Mouse (Mus musculus) CH12.LX (cell line): ENCODE results near the gene Emc9. TPM values are rescaled to one million over a fixed set of nuclear protein-coding genes. Genes with fewer than 3 reads are reported as not detected.

ENCODE experiments used
- DNase-seq: peaks from one replicate; pipeline ENCODE4 v3.0.0-alpha.2; 2013; ENCODE audit errors: extremely low read depth
- H3K27ac ChIP-seq: 2 replicates; pipeline ENCODE4 v1.5.1; 2012; ENCODE audit warnings: low read depth, mild to moderate bottlenecking, control low read depth, moderate library complexity; ENCODE audit not compliant: insufficient read depth
- H3K27me3 ChIP-seq: replicated peaks from 2 replicates; pipeline ENCODE3; 2012; ENCODE audit warnings: inconsistent platforms
- H3K36me3 ChIP-seq, 2 experiments: replicated peaks in 1 of 2; 2 replicates each; pipeline versions ENCODE3 to v1.6.1; 2012; ENCODE audit warnings: inconsistent platforms in 1 of 2, low read length in 1 of 2, mild to moderate bottlenecking in 1 of 2, mixed read lengths in 1 of 2, moderate library complexity in 1 of 2; ENCODE audit not compliant: control insufficient read depth in 1 of 2, insufficient read depth in 1 of 2
- H3K4me1 ChIP-seq, 2 experiments: 2 replicates each; pipeline ENCODE4 v1.6.1; 2012; ENCODE audit warnings: inconsistent platforms in 1 of 2, moderate library complexity in 1 of 2; ENCODE audit not compliant: insufficient read depth in 2 of 2, control insufficient read depth in 1 of 2
- H3K4me2 ChIP-seq: 2 replicates; pipeline ENCODE4 v1.6.1; 2012; ENCODE audit warnings: low read depth, mild to moderate bottlenecking, control low read depth; ENCODE audit not compliant: poor library complexity, insufficient read depth, severe bottlenecking
- H3K4me3 ChIP-seq, 3 experiments: fragments of 150-350 bp in 1 of 3; sonication (generic) in 1 of 3; replicated peaks in 1 of 3; 2 replicates each; pipeline versions ENCODE3 to v1.5.1; 2011 to 2012; ENCODE audit warnings: low read depth in 2 of 3, low read length in 2 of 3, mild to moderate bottlenecking in 2 of 3, moderate library complexity in 2 of 3, control low read depth in 1 of 3, improper control_type of control experiment in 1 of 3, inconsistent platforms in 1 of 3, mixed read lengths in 1 of 3; ENCODE audit not compliant: poor library complexity in 1 of 3
- H3K79me2 ChIP-seq: replicated peaks from 2 replicates; pipeline ENCODE4 v1.6.1; 2012; ENCODE audit warnings: mild to moderate bottlenecking, moderate library complexity; ENCODE audit not compliant: control insufficient read depth, poor library complexity, insufficient read depth, severe bottlenecking; ENCODE audit errors: extremely low read depth
- H3K9ac ChIP-seq: 2 replicates; pipeline ENCODE4 v1.6.1; 2012; ENCODE audit warnings: low read depth, mild to moderate bottlenecking, control low read depth, moderate library complexity; ENCODE audit not compliant: insufficient read depth
- H3K9me3 ChIP-seq: replicated peaks from 2 replicates; pipeline ENCODE3; 2012; ENCODE audit warnings: low read length, inconsistent platforms, mixed read lengths
- BHLHE40 ChIP-seq: IDR thresholded peaks from 2 replicates; pipeline ENCODE4 v1.6.1; 2011; ENCODE audit warnings: mild to moderate bottlenecking, low read depth, low read length, improper control_type of control experiment
- CHD2 ChIP-seq: IDR thresholded peaks from 2 replicates; pipeline ENCODE4 v1.6.1; 2011; ENCODE audit warnings: low read length, improper control_type of control experiment
- CTCF ChIP-seq, 2 experiments: IDR thresholded peaks in 1 of 2; conservative IDR thresholded peaks in 1 of 2; 2 replicates each; pipeline ENCODE4 v1.5.1; 2011 to 2012; ENCODE audit warnings: low read depth in 2 of 2, low read length in 2 of 2, improper control_type of control experiment in 1 of 2, inconsistent platforms in 1 of 2, mild to moderate bottlenecking in 1 of 2, moderate library complexity in 1 of 2
- ELF1 ChIP-seq: IDR thresholded peaks from 2 replicates; pipeline ENCODE4 v1.6.1; 2014; ENCODE audit warnings: low read depth, mild to moderate bottlenecking, inconsistent platforms, low read length, improper control_type of control experiment
- EP300 ChIP-seq: IDR thresholded peaks from 2 replicates; pipeline ENCODE4 v1.6.1; 2011; ENCODE audit warnings: low read length, improper control_type of control experiment
- GABPA ChIP-seq: IDR thresholded peaks from 2 replicates; pipeline ENCODE4 v1.6.1; 2012; ENCODE audit warnings: low read depth, low read length, improper control_type of control experiment, inconsistent platforms; ENCODE audit not compliant: insufficient replicate concordance
- IRF4 ChIP-seq: IDR thresholded peaks from 2 replicates; pipeline ENCODE4 v1.6.1; 2014; ENCODE audit warnings: low read depth, mild to moderate bottlenecking, inconsistent platforms, low read length, improper control_type of control experiment
- JUND ChIP-seq: conservative IDR thresholded peaks from 2 replicates; pipeline ENCODE4 v1.6.1; 2011; ENCODE audit warnings: low read depth, low read length, improper control_type of control experiment
- MAFK ChIP-seq: IDR thresholded peaks from 2 replicates; pipeline ENCODE4 v1.6.1; 2011; ENCODE audit warnings: low read length, improper control_type of control experiment; ENCODE audit not compliant: insufficient replicate concordance
- MEF2A ChIP-seq: IDR thresholded peaks from 2 replicates; pipeline ENCODE4 v1.6.1; 2014; ENCODE audit warnings: low read depth, mild to moderate bottlenecking, inconsistent platforms, low read length, improper control_type of control experiment, borderline replicate concordance
- MYC ChIP-seq: IDR thresholded peaks from 2 replicates; pipeline ENCODE4 v1.6.1; 2011; ENCODE audit warnings: low read depth, mild to moderate bottlenecking, improper control_type of control experiment, low read length
- NELFE ChIP-seq: IDR thresholded peaks from 2 replicates; pipeline ENCODE4 v1.6.1; 2011; ENCODE audit warnings: low read depth, low read length, improper control_type of control experiment
- NRF1 ChIP-seq: IDR thresholded peaks from 2 replicates; pipeline ENCODE4 v1.6.1; 2014; ENCODE audit warnings: low read depth, mild to moderate bottlenecking, inconsistent platforms, low read length, improper control_type of control experiment, moderate library complexity
- PAX5 ChIP-seq: IDR thresholded peaks from 2 replicates; pipeline ENCODE4 v1.6.1; 2012; ENCODE audit warnings: low read length, inconsistent platforms, mixed read lengths
- POLR2A ChIP-seq: IDR thresholded peaks from 2 replicates; pipeline ENCODE4 v1.6.1; 2011; ENCODE audit warnings: low read depth, mild to moderate bottlenecking, improper control_type of control experiment, low read length
- POLR2AphosphoS2 ChIP-seq: IDR thresholded peaks from 2 replicates; pipeline ENCODE4 v1.6.1; 2011; ENCODE audit warnings: low read depth, low read length, improper control_type of control experiment
- RCOR1 ChIP-seq: conservative IDR thresholded peaks from 2 replicates; pipeline ENCODE4 v1.6.1; 2012; ENCODE audit warnings: low read depth, mild to moderate bottlenecking, inconsistent platforms, low read length, improper control_type of control experiment
- SIN3A ChIP-seq: IDR thresholded peaks from 2 replicates; pipeline ENCODE4 v1.6.1; 2012; ENCODE audit warnings: low read length, improper control_type of control experiment, inconsistent platforms
- TBP ChIP-seq: conservative IDR thresholded peaks from 2 replicates; pipeline ENCODE4 v1.6.1; 2011; ENCODE audit warnings: low read depth, low read length, improper control_type of control experiment
- UBTF ChIP-seq: IDR thresholded peaks from 2 replicates; pipeline ENCODE4 v1.6.1; 2012; ENCODE audit warnings: low read depth, mild to moderate bottlenecking, inconsistent platforms, low read length, improper control_type of control experiment, moderate library complexity
- USF1 ChIP-seq: IDR thresholded peaks from 2 replicates; pipeline ENCODE4 v1.6.1; 2014; ENCODE audit warnings: low read depth, mild to moderate bottlenecking, inconsistent platforms, low read length, improper control_type of control experiment
- USF2 ChIP-seq: conservative IDR thresholded peaks from 2 replicates; pipeline ENCODE4 v1.6.1; 2011; ENCODE audit warnings: low read depth, low read length, improper control_type of control experiment
- ZC3H11A ChIP-seq: IDR thresholded peaks from 2 replicates; pipeline ENCODE4 v1.6.1; 2012; ENCODE audit warnings: low read depth, mild to moderate bottlenecking, inconsistent platforms, low read length, improper control_type of control experiment
- ZKSCAN1 ChIP-seq: IDR thresholded peaks from 2 replicates; pipeline ENCODE4 v1.6.1; 2012; ENCODE audit warnings: low read depth, inconsistent platforms, low read length, improper control_type of control experiment, borderline replicate concordance
- ZMIZ1 ChIP-seq: IDR thresholded peaks from 2 replicates; pipeline ENCODE4 v1.6.1; 2012; ENCODE audit warnings: low read depth, mild to moderate bottlenecking, inconsistent platforms, low read length, improper control_type of control experiment
- ZNF384 ChIP-seq: IDR thresholded peaks from 2 replicates; pipeline ENCODE4 v1.6.1; 2012; ENCODE audit warnings: low read depth, low read length, improper control_type of control experiment, inconsistent platforms
- dilution Hi-C: fragments of 300-500 bp; cut with MboI; formaldehyde crosslinking; loops from 2 replicates; pipeline ENCODE4 v1.14.3; 2020; ENCODE audit warnings: low sequenced_read_pairs; ENCODE audit not compliant: extremely low pct_unique_long_range_greater_than_20kb, extremely low pct_ligation_motif_present
- in situ Hi-C: fragments of 300-500 bp; cut with MboI; formaldehyde crosslinking; loops from 3 replicates; pipeline ENCODE4 v1.14.3; 2019; ENCODE audit warnings: low sequenced_read_pairs, low pct_ligation_motif_present, low pct_unique_long_range_greater_than_20kb, mixed read lengths
- polyA plus RNA-seq: library from polyadenylated mRNA; unstranded; fragments of >175 nt; gene quantifications from 2 replicates; pipeline ENCODE4 v1.2.1, GENCODE M21; 2012; ENCODE audit warnings: low read depth; ENCODE audit not compliant: insufficient read length
- total RNA-seq, 2 experiments: library from RNA; depleted of rRNA; stranded (reverse); fragments of 300-350 nt in 1 of 2; fragments of >200 nt in 1 of 2; gene quantifications; 2 replicates each; pipeline ENCODE4 v1.2.3; 2012 to 2014

The Emc9 gene
- total and polyA plus RNA-seq, 3 experiments: 1.7 to 9.6 (median 4.2) TPM

DNA sequence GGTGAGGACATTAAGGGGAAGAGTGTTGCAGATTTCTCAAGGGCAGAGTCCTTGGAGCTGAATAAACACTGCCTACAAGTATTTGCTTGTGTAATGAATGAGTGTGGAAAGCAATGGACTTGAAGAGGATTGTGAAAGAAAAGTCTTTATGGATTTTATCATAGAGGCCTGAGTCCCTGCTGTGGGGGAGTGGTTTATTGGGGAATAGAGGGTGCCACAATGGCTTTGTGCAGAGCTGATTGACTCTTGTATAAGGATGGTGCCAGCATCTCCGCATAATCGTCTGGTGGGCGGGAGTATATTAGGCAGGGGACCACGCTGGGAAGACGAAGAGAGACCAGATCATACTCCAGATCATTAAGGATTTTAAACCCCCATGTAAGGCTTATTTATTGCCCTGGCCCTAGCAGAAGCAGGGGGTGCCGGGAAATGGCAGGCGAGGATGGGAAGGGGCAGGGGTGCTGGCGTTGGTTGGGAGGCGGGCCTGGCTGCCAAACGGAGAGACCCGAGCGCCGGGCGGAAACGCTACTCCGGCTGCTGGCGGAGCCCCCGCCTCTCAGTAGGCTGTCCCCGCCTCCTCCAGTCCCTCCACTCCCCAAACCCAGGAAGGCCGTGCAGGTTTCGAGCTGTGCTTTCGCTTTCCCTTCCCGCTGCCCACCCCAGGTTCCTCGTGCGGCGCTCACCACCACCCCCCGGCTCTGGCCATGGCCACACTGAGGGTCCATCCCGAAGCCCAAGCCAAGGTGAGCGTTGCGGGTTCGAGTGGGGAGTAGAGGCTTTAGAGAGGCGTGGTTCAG lies 7.0 kb downstream of the Emc9 start, which contains the start of gene Psme1 (continued):
- TF ChIP-seq UBTF (0 out of 2 replicates have a peak, but pooled peaks have one; percentile 35), MEF2A (peak; percentile 26; the same call in 1 of the 2 replicates)

- dilution Hi-C loops: no loop called here
- Histone ChIP-seq H3K9ac (no peak overlapping the region), H3K79me2 (peaks cover 12% of the 10 kb centered on the region), H3K27me3 (no peaks in the 10 kb centered on the region), H3K9me3 (no peaks in the 10 kb centered on the region), H3K4me1 (peaks cover 13 to 27% of the 10 kb centered on the region in 2 experiments), H3K4me3 (no peak overlapping the region), H3K27ac (no peak overlapping the region), H3K4me2 (no peak overlapping the region), H3K36me3 (peaks cover 15 to 20% of the 10 kb centered on the region in 2 experiments)
- TF ChIP-seq CTCF (conservative IDR thresholded peaks at IDR 0.05 in 1 of 2, IDR thresholded peaks at IDR 0.05 in 1 of 2; ENCODE audit: low read depth in 2 of 2, low read length in 2 of 2): no peak
- no peak for TF ChIP-seq PAX5
- TF ChIP-seq USF2: no peak
- TF ChIP-seq ZMIZ1: no peak
- TF ChIP-seq IRF4: no peak
- no peak for TF ChIP-seq NRF1
- no peak for TF ChIP-seq USF1
- TF ChIP-seq GABPA: no peak
- no peak for TF ChIP-seq ZC3H11A
- no peak for TF ChIP-seq RCOR1
- no peak for TF ChIP-seq MEF2A
- TF ChIP-seq EP300: no peak
- TF ChIP-seq ZKSCAN1: no peak
- in situ Hi-C loops: no loop called here
- DNase-seq: no peak
Observed at GRCm38 (mm10) chr14:55576376-55576775, 8.7 kb downstream of the Emc9 start.

DNA sequence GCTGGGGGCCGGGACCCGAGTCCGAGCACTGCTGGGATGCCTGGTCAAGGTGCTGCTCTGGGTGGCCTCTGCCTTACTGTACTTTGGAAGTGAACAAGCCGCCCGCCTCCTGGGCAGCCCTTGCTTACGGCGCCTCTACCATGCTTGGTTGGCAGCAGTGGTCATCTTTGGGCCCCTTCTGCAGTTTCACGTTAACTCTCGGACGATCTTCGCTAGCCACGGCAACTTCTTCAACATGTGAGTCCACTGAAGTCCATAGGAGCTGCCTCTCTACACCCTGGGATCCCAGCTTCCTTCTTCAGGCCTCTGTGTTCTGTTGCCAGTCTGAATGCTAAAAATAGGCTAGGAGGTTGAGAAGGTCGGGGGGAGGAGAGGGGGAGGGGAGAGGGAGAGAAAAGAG lies 9.4 kb downstream of the Emc9 start:
- Histone ChIP-seq H3K36me3 (peaks cover 10 to 16% of the 10 kb centered on the region in 2 experiments), H3K4me1 (peaks cover 10 to 22% of the 10 kb centered on the region in 2 experiments), H3K9ac (no peak overlapping the region), H3K27ac (no peak overlapping the region), H3K27me3 (no peaks in the 10 kb centered on the region), H3K4me3 (no peak overlapping the region), H3K9me3 (no peaks in the 10 kb centered on the region), H3K79me2 (peaks cover 12% of the 10 kb centered on the region), H3K4me2 (no peak overlapping the region)
- in situ Hi-C loops: no loop called here
- dilution Hi-C loops: no loop called here
- TF ChIP-seq ZNF384: no peak
- no peak for TF ChIP-seq PAX5
- no peak for TF ChIP-seq EP300
- no peak for TF ChIP-seq NELFE
- TF ChIP-seq POLR2AphosphoS2: no peak
- TF ChIP-seq BHLHE40: no peak
- TF ChIP-seq TBP: no peak
- TF ChIP-seq USF1: no peak
- TF ChIP-seq MYC: no peak
- no peak for TF ChIP-seq MAFK
- no peak for TF ChIP-seq CHD2
- no peak for TF ChIP-seq CTCF (conservative IDR thresholded peaks at IDR 0.05 in 1 of 2, IDR thresholded peaks at IDR 0.05 in 1 of 2; ENCODE audit: low read depth in 2 of 2, low read length in 2 of 2)
- no peak for TF ChIP-seq SIN3A
- no peak for TF ChIP-seq ELF1
- TF ChIP-seq USF2: no peak
- TF ChIP-seq POLR2A: no peak
- no peak for TF ChIP-seq JUND
- no peak for TF ChIP-seq UBTF
- TF ChIP-seq ZC3H11A: no peak
- no peak for DNase-seq
